Mouse (Mus musculus): ENCODE data around the gene Mylk.
"Not testable (repeated sequence)": the region's sequence is repeated elsewhere in the genome, so short reads cannot be mapped to it uniquely, and the experiment has no call there.

The Mylk gene

GRCm38 (mm10) chr16:34770127-34770526, 25.1 kb downstream of the Mylk start:
- no peak for DNase-seq (ENCODE audit: low spot score in 2 of 2)

- no peak for DNase-seq (ENCODE audit: low spot score in 2 of 2)
Measured at GRCm38 (mm10) chr16:34772445-34773032, 27.5 kb downstream of the Mylk start.

GRCm38 (mm10) chr16:34782442-34782841, 37.4 kb downstream of the Mylk start:
- no peak for DNase-seq (ENCODE audit: low spot score in 2 of 2)

- DNase-seq (ENCODE audit: low spot score in 2 of 2): no peak
Measured at GRCm38 (mm10) chr16:34783536-34783935, 38.5 kb downstream of the Mylk start.

GRCm38 (mm10) chr16:34784675-34785074, 39.7 kb downstream of the Mylk start:
- DNase-seq (ENCODE audit: low spot score in 2 of 2): no peak

- no peak for DNase-seq (ENCODE audit: low spot score in 2 of 2)
Measured at GRCm38 (mm10) chr16:34792555-34792954, 47.5 kb downstream of the Mylk start.

GRCm38 (mm10) chr16:34793000-34793399, 48.0 kb downstream of the Mylk start:
- no peak for DNase-seq (ENCODE audit: low spot score in 2 of 2)

- no peak for DNase-seq (ENCODE audit: low spot score in 2 of 2)
Measured at GRCm38 (mm10) chr16:34801222-34801621, 56.2 kb downstream of the Mylk start.

DNA sequence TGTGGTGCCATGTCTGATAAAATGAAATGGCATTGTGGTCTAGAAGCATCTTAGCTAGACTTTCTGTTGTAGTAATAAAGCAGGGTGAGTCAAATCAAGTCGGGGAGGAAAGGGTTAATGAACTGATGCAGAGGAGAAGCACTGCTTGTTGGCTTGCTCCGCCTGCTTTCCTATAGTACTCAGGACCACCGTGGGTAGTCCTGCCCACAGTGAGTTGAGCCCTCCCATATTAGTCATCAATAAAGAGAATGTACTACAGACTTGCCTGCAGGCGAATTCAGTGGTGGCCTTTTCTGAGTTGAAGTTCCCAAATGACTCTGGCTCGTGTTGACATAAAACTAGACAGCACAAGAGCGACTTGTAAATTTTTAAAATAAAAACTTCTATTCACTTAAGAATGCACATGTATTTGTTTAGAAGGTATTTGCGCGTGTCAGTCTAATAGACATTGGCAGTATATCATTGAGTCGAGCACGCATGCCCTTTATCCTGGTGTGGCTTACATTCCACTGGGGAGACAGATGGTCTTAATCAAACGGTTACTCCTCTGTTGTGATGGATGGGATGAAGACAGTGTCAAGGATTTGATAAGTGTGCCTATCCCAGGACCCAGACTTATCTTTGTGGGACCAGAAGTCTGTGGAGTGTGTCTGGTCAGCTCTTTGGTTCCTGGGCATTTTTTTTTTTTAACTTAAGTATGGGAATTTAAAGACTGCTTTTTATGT, 59.4 kb downstream of the Mylk start:
- DNase-seq (ENCODE audit: low spot score in 2 of 2): no peak

DNA sequence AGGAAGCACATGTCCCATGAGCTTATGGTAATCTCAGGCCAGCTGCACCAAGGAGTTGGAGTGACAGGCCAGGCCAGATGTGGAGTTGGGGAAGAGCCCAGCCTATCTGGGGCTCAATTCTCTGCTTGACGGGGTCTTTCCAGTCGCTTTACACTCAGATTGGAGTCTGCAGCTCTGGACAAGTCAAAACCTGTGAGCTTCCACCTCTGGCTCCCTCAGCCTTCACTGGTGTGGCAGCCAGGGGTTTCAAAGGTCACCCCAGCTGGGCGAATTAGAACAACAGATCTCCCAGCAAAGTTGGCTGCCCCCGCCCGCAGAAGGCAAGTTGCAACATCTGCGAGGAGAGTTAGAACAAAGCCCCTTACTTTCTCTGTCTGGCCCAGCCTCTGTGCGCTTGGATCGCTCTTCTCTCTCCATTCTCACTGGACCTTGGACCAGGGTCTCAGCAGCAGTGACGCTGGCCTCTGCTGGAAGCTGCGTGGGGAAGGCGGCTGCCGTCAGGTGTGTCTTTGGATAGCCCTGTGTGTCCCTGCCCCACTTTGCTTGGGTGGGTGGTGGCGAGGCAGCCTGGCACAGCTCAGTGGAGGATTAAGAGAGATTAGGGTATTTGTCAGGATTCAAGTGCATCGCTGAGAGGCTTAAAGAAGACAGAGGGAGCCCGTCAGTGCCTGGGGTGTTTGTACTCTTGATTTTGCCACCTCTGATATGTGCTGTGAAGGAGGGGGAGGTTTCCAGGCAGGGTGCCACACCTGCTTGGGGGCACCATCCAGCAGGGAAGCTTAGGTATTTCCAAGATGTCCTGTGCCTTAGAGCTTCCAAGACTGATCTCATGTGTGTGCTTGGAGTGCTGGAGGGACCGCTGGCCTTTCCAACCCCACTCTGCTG, 62.1 kb downstream of the Mylk start:
- DNase-seq (ENCODE audit: low spot score in 2 of 2): no peak

GRCm38 (mm10) chr16:34807768-34808275, 62.8 kb downstream of the Mylk start:
- no peak for DNase-seq (ENCODE audit: low spot score in 2 of 2)

DNA sequence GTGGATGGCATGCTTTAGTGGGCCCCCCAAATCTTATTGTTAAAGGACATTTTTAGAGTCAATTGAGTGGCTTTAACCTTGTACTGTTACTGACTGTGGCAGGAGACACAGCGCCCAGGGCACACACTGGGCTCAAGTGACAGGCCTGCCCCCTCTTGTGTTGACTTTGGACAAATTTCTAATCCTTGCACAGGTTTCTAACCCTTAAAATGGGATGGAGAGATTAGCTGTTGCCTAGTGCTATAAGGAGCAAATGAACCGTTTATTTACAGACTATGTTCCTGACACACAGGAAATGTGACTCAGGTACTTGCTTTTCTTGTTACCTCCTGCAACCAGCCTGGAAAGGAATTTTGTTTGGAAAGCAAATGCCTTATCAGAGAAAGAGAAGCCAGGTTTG, 67.2 kb downstream of the Mylk start:
- DNase-seq (ENCODE audit: low spot score in 2 of 2): no peak

GRCm38 (mm10) chr16:34813161-34813560, 68.2 kb downstream of the Mylk start:
- DNase-seq (ENCODE audit: low spot score in 2 of 2): not testable (repeated sequence)

- no peak for DNase-seq (ENCODE audit: low spot score in 2 of 2)
Measured at GRCm38 (mm10) chr16:34813570-34813969, 68.6 kb downstream of the Mylk start.

DNA sequence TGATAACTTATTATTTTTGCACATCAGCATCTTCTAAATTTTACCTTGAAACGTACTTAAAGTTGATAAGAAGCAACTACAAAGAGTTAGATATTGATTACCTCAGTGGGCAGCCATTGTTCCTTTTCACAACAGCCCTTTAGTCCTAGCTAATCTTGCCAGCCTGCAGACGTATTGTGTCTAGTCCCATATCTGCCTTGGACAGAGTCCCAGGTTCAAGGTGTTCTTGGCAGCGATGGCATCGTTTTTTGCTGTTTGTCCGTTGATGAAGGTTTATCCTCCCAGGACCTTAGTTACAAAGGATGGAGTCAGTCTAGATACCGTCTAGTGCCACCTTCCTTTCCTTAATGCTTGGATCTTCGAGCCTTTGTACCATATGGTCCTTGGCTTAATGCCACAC, 69.6 kb downstream of the Mylk start:
- no peak for DNase-seq (ENCODE audit: low spot score in 2 of 2)

DNA sequence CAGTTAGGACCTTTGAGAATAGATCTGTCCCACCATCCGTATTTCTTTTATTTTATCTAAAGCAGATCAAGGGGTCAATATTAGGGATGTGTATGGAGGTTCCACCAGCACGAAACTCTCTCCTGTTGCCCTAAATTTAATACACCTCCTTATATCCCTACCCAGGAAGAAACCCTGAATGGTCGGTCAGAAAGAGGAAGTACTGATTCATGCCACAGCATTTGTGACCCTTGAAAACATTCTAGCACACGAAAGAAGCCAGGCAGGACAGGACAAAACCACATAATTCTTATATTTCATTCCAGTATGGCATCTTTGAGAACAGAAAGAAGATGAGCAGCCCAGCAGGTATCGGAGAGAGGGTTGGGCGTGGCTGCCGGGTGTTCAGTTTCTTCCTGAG, 71.5 kb downstream of the Mylk start:
- DNase-seq (ENCODE audit: low spot score in 2 of 2): no peak

- DNase-seq (ENCODE audit: low spot score in 2 of 2): no peak
Measured at GRCm38 (mm10) chr16:34825111-34825744, 80.2 kb downstream of the Mylk start.

GRCm38 (mm10) chr16:34834477-34834876, 89.5 kb downstream of the Mylk start:
- DNase-seq (ENCODE audit: low spot score in 2 of 2): no peak

DNA sequence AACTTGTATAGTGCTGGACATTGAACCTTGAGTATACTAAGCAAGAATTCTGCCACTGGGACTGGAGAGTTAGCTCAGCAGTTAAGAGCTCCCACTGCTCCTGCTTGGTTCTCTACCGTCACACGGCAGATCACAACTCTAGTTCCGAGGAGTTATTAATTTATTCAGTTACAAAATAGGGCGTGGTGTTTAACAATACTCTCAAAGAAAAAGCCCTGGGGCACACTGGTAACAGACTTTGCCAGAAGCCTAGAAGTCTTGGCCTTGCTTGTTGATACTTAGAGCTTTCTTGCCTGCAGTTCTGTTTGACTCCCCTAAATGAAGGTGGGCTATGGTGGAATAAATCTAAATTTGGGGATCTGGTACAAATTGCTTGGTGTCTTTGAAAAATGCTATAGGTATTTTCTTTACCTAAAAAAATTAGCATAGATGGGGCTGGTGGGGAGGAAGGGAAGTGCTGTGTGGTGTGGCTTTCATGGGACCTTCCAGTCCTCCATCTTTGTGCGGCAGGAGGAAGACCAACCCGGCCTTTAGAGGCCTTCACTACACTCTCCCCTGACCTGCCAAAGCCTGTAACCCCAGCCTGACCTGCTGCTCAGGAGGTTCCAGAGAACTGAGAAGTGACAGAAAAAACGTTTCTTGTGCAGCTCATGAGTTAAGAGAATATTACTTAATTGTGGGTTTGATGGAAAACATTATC, 94.1 kb downstream of the Mylk start:
- no peak for DNase-seq (ENCODE audit: low spot score in 2 of 2)

GRCm38 (mm10) chr16:34839704-34840331, 94.8 kb downstream of the Mylk start:
- no peak for DNase-seq (ENCODE audit: low spot score in 2 of 2)

DNA sequence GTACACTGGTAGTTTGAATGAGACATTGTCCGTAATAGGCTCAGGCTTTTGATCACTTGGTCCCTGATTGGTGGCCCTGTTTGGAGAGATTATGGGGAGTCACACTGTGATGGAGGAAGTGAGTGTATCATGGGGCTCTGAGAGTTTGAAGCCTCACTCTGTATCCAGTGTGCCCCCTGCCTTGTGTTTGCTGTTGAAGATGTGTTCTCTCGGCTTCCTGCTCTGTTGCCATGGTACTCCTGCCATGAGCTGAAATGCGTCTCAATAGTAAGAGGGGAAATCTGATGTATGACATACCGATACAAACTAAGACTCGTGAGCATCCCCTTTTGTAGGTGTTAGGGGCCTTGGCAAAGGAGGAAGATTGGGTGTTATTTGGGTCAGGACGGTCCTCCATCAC, 99.8 kb downstream of the Mylk start:
- DNase-seq (ENCODE audit: low spot score in 2 of 2): no peak
